Mouse (Mus musculus): ENCODE measurements around the gene Tmem198b. TPM values are rescaled to one million over a fixed set of nuclear protein-coding genes. Genes with fewer than 3 reads are reported as not detected.
A peak's percentile ranks its signal among the peaks of the same experiment; 100 is the strongest.

Tmem198b gene
- polyA plus RNA-seq, 1 experiment from 2014 or later, result 15.4 TPM

DNA sequence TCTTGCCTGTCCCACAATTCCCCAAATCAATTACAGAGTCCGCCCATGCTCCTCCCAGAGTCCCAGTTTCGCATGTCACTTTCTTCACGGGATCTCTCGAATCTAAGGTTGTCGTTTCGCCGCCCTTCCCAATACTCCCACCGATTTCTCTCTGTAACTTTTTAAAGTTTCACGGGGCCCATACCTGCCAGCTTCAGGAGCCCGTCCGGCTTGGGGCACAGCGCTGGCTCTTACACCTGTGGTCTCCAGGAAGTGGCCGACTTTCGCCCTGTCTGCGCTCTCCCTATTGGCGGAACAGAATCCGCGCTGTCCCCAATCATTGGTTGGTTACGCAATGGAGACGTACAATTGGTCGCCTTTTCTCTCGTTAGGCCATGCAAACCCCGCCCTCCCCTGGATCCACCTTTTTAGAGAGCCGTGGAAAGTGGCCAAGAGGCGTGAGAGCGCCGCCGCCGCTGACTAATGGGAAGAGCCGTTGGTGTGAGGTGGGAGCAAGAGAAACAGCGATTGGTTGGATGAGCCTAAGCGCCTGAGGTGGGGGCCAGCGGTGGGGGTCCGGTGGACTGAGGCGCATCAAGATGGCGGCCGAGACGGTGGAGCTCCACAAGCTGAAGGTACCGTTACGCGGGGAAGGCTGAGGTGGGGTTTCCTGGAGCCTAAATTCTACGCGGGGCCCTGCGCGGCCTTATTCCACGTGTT, 17.3 kb upstream of the Tmem198b start, which contains the start of gene Ormdl2:
Ormdl2 (minus strand) TSS at position 288 of the 699 bp plus-strand sequence.
- H3K9ac ChIP-seq, result peak within 1 kb of the TSS; percentile 80
- under 1% methylated on average over 46 of the region's 46 CpGs for WGBS
- peak within 1 kb of the TSS; percentile 91 for H3K4me3 ChIP-seq (replicated peaks)
- peaks cover 4% of the 10 kb centered on the region; the same call in 1 of the 2 replicates for H3K4me1 ChIP-seq
- H3K27ac ChIP-seq, result peak within 1 kb of the TSS; percentile 60; the same call in 1 of the 2 replicates
- peak within 1 kb of the TSS; percentile 61 for H3K4me2 ChIP-seq
- H3K27me3 ChIP-seq (replicated peaks), result no peaks in the 10 kb centered on the region
- peak; percentile 99 for ATAC-seq (ENCODE audit: insufficient read depth, low FRiP score, low read depth)
- H3K9me3 ChIP-seq, result no peaks in the 10 kb centered on the region
- peaks cover 17% of the 10 kb centered on the region for H3K36me3 ChIP-seq

- H3K27ac ChIP-seq, result no peak overlapping the region
- H3K36me3 ChIP-seq, result peaks cover 19% of the 10 kb centered on the region
- no peak overlapping the region for H3K4me3 ChIP-seq (replicated peaks)
- no peak overlapping the region for H3K9ac ChIP-seq
- WGBS, result 87% methylated on average over 4 of the region's 4 CpGs
- peaks cover 4% of the 10 kb centered on the region; the same call in 1 of the 2 replicates for H3K4me1 ChIP-seq
- no peaks in the 10 kb centered on the region for H3K27me3 ChIP-seq (replicated peaks)
- no peak overlapping the region for H3K4me2 ChIP-seq
- no peak for ATAC-seq (ENCODE audit: insufficient read depth, low FRiP score, low read depth)
- no peaks in the 10 kb centered on the region for H3K9me3 ChIP-seq
Measured at GRCm38 (mm10) chr10:128820217-128820616, 16.0 kb upstream of the Tmem198b start.

DNA sequence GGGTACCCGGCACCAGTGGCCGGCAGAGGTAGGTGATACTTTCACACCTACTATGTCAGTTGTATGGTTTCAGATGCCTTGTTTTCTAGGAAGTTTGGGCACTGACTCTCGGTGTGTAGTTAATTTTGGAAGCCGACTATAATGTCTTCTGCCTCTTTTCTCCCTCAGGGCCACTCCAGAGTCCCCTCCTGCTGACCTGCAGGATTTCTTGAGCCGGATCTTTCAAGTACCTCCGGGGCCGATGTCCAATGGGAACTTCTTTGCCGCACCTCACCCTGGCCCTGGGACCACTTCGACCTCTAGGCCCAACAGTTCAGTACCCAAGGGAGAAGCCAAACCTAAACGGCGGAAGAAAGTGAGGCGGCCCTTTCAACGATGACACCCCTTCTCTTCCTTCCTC, 12.9 kb upstream of the Tmem198b start, which contains the start of gene Sarnp:
Sarnp (plus strand) TSS at position 301 of the 400 bp plus-strand sequence.
- Histone ChIP-seq H3K27me3 (replicated peaks) (no peaks in the 10 kb centered on the region), H3K4me3 (replicated peaks) (no peak within 1 kb of the TSS), H3K9me3 (no peaks in the 10 kb centered on the region), H3K4me2 (no peak within 1 kb of the TSS), H3K36me3 (peaks cover 32% of the 10 kb centered on the region), H3K4me1 (peaks cover 4% of the 10 kb centered on the region; the same call in 1 of the 2 replicates), H3K27ac (no peak within 1 kb of the TSS), H3K9ac (no peak within 1 kb of the TSS)
- ATAC-seq (ENCODE audit: insufficient read depth, low FRiP score, low read depth), result no peak
- 87% methylated on average over 13 of the region's 13 CpGs for WGBS

DNA sequence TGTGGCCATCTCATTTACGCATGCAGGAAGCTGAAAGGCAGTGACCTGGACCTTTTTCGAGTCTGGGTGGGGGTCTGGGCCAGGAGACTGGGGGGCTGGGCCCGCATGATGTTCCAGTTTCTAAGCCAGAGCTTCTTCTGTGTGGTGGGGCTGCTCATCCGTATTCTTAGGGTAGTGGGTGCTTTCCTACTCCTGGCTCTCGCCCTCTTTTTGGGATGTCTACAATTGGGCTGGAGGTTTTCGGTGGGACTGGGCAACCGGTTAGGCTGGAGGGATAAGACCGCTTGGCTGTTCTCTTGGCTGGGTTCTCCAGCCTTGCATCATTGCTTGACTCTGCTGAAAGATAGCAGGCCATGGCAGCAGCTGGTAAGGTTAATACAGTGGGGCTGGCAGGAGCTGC, 2.8 kb upstream of the Tmem198b start:
- Histone ChIP-seq H3K36me3 (peaks cover 4% of the 10 kb centered on the region; the same call in 1 of the 2 replicates), H3K4me1 (peaks cover 44% of the 10 kb centered on the region), H3K9me3 (no peaks in the 10 kb centered on the region), H3K9ac (0 out of 2 replicates have a peak overlapping the region, but pooled peaks have one; percentile 12), H3K4me3 (replicated peaks) (peak overlapping the region; percentile 69), H3K4me2 (peak overlapping the region; percentile 77), H3K27me3 (replicated peaks) (no peaks in the 10 kb centered on the region), H3K27ac (no peak overlapping the region)
- ATAC-seq (ENCODE audit: insufficient read depth, low FRiP score, low read depth), result no peak
- 91% methylated on average over 8 of the region's 8 CpGs for WGBS

DNA sequence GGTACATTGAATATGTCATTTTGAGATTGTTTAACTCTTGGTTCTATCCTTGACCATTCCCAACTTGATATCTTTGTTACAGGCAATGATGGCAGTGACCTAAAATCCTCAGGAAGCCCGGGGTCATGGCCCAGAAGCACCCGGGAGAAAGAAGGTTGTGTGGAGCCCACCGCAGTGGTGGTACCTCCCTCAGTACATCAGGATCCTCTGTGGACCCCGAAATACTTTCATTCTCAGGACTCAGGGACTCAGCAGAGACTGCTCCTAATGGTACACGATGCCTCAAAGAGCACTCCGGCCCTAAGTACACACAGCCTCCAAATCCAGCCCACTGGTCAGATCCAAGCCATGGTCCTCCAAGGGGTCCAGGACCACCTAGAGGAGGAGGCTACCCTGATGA, 1.9 kb upstream of the Tmem198b start:
- H3K27me3 ChIP-seq (replicated peaks), result no peaks in the 10 kb centered on the region
- 44% methylated on average over 6 of the region's 6 CpGs for WGBS
- H3K9ac ChIP-seq, result peak overlapping the region; percentile 17; the same call in 1 of the 2 replicates
- H3K27ac ChIP-seq, result peak overlapping the region; percentile 98; the same call in 1 of the 2 replicates
- H3K9me3 ChIP-seq, result no peaks in the 10 kb centered on the region
- ATAC-seq (ENCODE audit: insufficient read depth, low FRiP score, low read depth), result no peak
- H3K36me3 ChIP-seq, result peaks cover 4% of the 10 kb centered on the region; the same call in 1 of the 2 replicates
- H3K4me3 ChIP-seq (replicated peaks), result peak overlapping the region; percentile 69
- peaks cover 46% of the 10 kb centered on the region for H3K4me1 ChIP-seq
- peak overlapping the region; percentile 77 for H3K4me2 ChIP-seq

DNA sequence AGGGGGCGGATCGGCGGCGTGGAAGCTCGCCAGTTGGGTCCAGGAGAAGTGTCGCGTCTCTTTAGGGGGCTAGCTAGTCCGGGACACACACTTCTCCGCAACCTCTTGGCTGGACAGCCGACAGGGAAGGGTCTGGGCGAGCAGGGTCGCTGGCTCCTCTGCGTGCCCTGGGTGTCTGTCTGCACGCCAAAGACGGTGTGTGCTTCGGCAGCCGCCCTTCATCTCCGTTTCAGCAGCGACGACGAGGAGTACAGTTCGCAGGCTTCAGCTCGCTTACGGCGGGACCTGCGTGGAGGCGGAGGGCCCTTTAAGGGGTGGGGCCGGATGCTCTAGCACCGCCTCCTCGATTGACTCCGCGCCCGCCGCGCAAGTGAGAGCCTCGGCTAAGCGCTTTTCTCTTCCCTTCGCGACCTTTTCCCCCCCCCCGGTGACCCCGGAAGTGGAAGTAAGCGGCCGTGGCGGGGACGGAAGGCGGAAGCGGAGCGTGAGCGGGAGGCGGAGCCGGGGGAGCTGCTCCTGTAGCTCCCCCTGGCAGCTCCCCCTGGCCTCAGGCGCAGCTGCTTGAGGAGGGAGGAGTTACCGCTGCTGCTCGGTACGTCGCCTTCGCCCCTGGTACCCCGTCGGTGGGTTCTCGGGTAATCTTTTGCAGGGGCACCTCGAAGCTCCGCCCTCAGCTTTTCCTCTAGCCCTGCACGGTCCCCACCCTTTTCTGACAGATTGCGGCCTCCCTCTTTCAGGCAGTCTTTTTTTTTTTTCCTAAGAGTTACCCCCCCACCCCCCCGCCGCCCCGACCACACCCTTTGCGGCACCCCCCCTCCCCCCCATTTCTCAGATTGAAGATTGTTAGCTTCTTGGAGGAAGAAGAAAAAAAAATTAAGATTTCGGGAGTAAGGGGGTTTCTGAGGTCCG, 1.2 kb upstream of the Tmem198b start:
- Histone ChIP-seq H3K4me2 (peak overlapping the region; percentile 77), H3K36me3 (peaks cover 7% of the 10 kb centered on the region; the same call in 1 of the 2 replicates), H3K9ac (peak overlapping the region; percentile 73), H3K9me3 (no peaks in the 10 kb centered on the region), H3K27ac (peak overlapping the region; percentile 98), H3K27me3 (replicated peaks) (no peaks in the 10 kb centered on the region), H3K4me1 (peaks cover 46% of the 10 kb centered on the region), H3K4me3 (replicated peaks) (peak overlapping the region; percentile 69)
- WGBS, result under 1% methylated on average over 70 of the region's 70 CpGs
- peak; percentile 95 for ATAC-seq (ENCODE audit: insufficient read depth, low FRiP score, low read depth)

GRCm38 (mm10) chr10:128803771-128804270, 349 bp downstream of the Tmem198b start, which contains the start of gene Dnajc14:
Dnajc14 (plus strand) TSS chr10:128804062.
- ATAC-seq (ENCODE audit: insufficient read depth, low FRiP score, low read depth), result no peak
- H3K4me3 ChIP-seq (replicated peaks), result peak within 1 kb of the TSS; percentile 69
- H3K9me3 ChIP-seq, result no peaks in the 10 kb centered on the region
- under 1% methylated on average over 14 of the region's 14 CpGs for WGBS
- peak within 1 kb of the TSS; percentile 98 for H3K27ac ChIP-seq
- H3K36me3 ChIP-seq, result peaks cover 3% of the 10 kb centered on the region; the same call in 1 of the 2 replicates
- no peaks in the 10 kb centered on the region for H3K27me3 ChIP-seq (replicated peaks)
- peak within 1 kb of the TSS; percentile 73 for H3K9ac ChIP-seq
- H3K4me1 ChIP-seq, result peaks cover 44% of the 10 kb centered on the region
- H3K4me2 ChIP-seq, result peak within 1 kb of the TSS; percentile 77

GRCm38 (mm10) chr10:128803361-128803760, 809 bp downstream of the Tmem198b start:
- H3K9ac ChIP-seq, result peak overlapping the region; percentile 73; the same call in 1 of the 2 replicates
- H3K27me3 ChIP-seq (replicated peaks), result no peaks in the 10 kb centered on the region
- H3K27ac ChIP-seq, result peak overlapping the region; percentile 98
- no peaks in the 10 kb centered on the region for H3K9me3 ChIP-seq
- H3K4me1 ChIP-seq, result peaks cover 39% of the 10 kb centered on the region
- ATAC-seq (ENCODE audit: insufficient read depth, low FRiP score, low read depth), result no peak
- peaks cover 3% of the 10 kb centered on the region; the same call in 1 of the 2 replicates for H3K36me3 ChIP-seq
- 10% methylated on average over 6 of the region's 6 CpGs for WGBS
- peak overlapping the region; percentile 69 for H3K4me3 ChIP-seq (replicated peaks)
- H3K4me2 ChIP-seq, result peak overlapping the region; percentile 77

DNA sequence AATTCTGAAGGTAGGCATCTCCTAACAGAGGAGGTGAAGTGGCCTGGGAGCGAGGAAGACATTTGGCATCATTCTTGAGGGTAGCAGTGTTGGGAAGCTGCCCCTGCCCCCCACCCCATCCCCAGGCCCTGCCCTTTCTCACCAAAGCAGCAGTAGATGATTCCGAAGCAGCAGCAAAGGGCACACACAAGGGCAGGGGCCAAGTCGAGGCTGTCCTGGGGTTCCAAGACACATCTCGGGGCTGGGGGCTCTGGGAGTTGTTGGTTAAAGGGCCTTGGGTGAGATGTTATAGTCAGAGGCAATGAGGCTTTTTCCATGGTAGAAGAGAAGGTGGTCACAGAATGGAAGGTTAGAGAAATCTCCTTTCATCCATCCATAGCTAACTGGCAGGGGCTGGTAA, 1.2 kb downstream of the Tmem198b start:
- peaks cover 3% of the 10 kb centered on the region; the same call in 1 of the 2 replicates for H3K36me3 ChIP-seq
- H3K4me2 ChIP-seq, result peak overlapping the region; percentile 77
- H3K27me3 ChIP-seq (replicated peaks), result no peaks in the 10 kb centered on the region
- H3K27ac ChIP-seq, result peak overlapping the region; percentile 98
- 50% methylated on average over 4 of the region's 4 CpGs for WGBS
- H3K4me1 ChIP-seq, result peaks cover 36% of the 10 kb centered on the region
- no peak overlapping the region for H3K9ac ChIP-seq
- ATAC-seq (ENCODE audit: insufficient read depth, low FRiP score, low read depth), result no peak
- no peaks in the 10 kb centered on the region for H3K9me3 ChIP-seq
- H3K4me3 ChIP-seq (replicated peaks), result peak overlapping the region; percentile 69

- ATAC-seq (ENCODE audit: insufficient read depth, low FRiP score, low read depth), result no peak
Measured at GRCm38 (mm10) chr10:128801981-128802495, 2.1 kb downstream of the Tmem198b start.

DNA sequence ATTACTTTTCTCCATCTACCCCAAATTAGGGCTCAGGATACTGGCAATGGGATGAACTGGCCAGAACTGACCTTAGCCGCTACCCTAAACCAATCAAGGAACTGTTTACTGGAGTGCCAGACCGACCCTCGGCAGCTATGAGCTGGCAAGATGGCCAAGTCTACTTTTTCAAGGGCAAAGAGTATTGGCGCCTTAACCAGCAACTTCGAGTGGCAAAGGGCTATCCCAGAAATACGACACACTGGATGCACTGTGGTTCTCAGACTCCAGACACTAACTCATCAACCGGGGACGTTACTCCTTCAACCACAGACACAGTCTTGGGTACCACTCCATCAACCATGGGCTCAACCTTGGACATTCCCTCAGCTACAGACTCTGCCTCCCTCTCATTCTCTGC, 5.5 kb downstream of the Tmem198b start:
- no peak overlapping the region for H3K4me3 ChIP-seq (replicated peaks)
- no peak overlapping the region for H3K27ac ChIP-seq
- H3K9ac ChIP-seq, result no peak overlapping the region
- no peak overlapping the region for H3K4me2 ChIP-seq
- ATAC-seq (ENCODE audit: insufficient read depth, low FRiP score, low read depth), result no peak
- no peaks in the 10 kb centered on the region for H3K27me3 ChIP-seq (replicated peaks)
- H3K36me3 ChIP-seq, result peaks cover 3% of the 10 kb centered on the region; the same call in 1 of the 2 replicates
- H3K4me1 ChIP-seq, result peaks cover 14% of the 10 kb centered on the region
- 90% methylated on average over 8 of the region's 8 CpGs for WGBS
- no peaks in the 10 kb centered on the region for H3K9me3 ChIP-seq

More at GRCm38 (mm10) chr10:128801981-128802495, 2.1 kb downstream of the Tmem198b start:
- no peak overlapping the region for H3K4me2 ChIP-seq
- H3K4me1 ChIP-seq, result peaks cover 27% of the 10 kb centered on the region
- no peak overlapping the region for H3K27ac ChIP-seq
- no peaks in the 10 kb centered on the region for H3K27me3 ChIP-seq (replicated peaks)
- H3K9ac ChIP-seq, result no peak overlapping the region
- no peaks in the 10 kb centered on the region for H3K9me3 ChIP-seq
- no peak overlapping the region for H3K4me3 ChIP-seq (replicated peaks)
- H3K36me3 ChIP-seq, result peaks cover 3% of the 10 kb centered on the region; the same call in 1 of the 2 replicates
- WGBS, result 90% methylated on average over 16 of the region's 16 CpGs
